Mouse (Mus musculus) hindbrain, postnatal 0 days (tissue): ENCODE results near the gene Mcts2. TPM values are rescaled to one million over a fixed set of nuclear protein-coding genes. Genes with fewer than 3 reads are reported as not detected.

Experiments used
- ATAC-seq: fragments of 200-750 bp; cut with Nextera tagmentation; 2 replicates; pipeline ENCODE4 v1.8.0; 2017; ENCODE audit warnings: mild to moderate bottlenecking, moderate TSS enrichment, moderate library complexity
- DNase-seq: peaks from one replicate; pipeline ENCODE4 v3.0.0-alpha.2; 2015; ENCODE audit warnings: low spot score
- H3K27ac ChIP-seq: fragments of 300-500 bp; sonication (generic); 2 replicates; pipeline ENCODE4 v1.5.1; 2014; ENCODE audit warnings: mild to moderate bottlenecking
- H3K27me3 ChIP-seq: fragments of 300-500 bp; sonication (generic); 2 replicates; pipeline ENCODE4 v1.6.1; 2014; ENCODE audit warnings: low read length, mixed read lengths; ENCODE audit not compliant: insufficient read depth
- H3K36me3 ChIP-seq: fragments of 300-500 bp; sonication (generic); 2 replicates; pipeline ENCODE4 v1.6.1; 2014; ENCODE audit warnings: low read length, mixed read lengths; ENCODE audit not compliant: insufficient read depth
- H3K4me1 ChIP-seq: fragments of 300-500 bp; sonication (generic); 2 replicates; pipeline ENCODE4 v1.6.1; 2014; ENCODE audit warnings: antibody characterized with exemption, low read length, mixed read lengths; ENCODE audit not compliant: insufficient read depth
- H3K4me2 ChIP-seq: fragments of 300-500 bp; sonication (generic); 2 replicates; pipeline ENCODE4 v1.6.1; 2014; ENCODE audit warnings: low read depth, mild to moderate bottlenecking, low read length, moderate library complexity, mixed read lengths
- H3K4me3 ChIP-seq: fragments of 300-500 bp; sonication (generic); 2 replicates; pipeline ENCODE4 v1.5.1; 2014; ENCODE audit warnings: low read length
- H3K9ac ChIP-seq: fragments of 300-500 bp; sonication (generic); replicated peaks from 2 replicates; pipeline ENCODE4 v1.6.1; 2014; ENCODE audit warnings: mild to moderate bottlenecking, low read length, moderate library complexity, mixed read lengths
- H3K9me3 ChIP-seq: fragments of 300-500 bp; sonication (generic); 2 replicates; pipeline ENCODE4 v1.6.1; 2016; ENCODE audit warnings: low read length, mixed read lengths
- CTCF ChIP-seq: IDR thresholded peaks from 2 replicates; pipeline ENCODE4 v1.5.1; 2016; ENCODE audit warnings: antibody characterized with exemption, control low read depth, low read depth
- WGBS: fragments of 180-500 bp; shearing (Covaris S2); extraction: QIAGEN DNeasy Blood & Tissue Kit; methylation state at CpG from one replicate; pipeline ENCODE4 v1.1.7; 2014; 5-methylcytosine and 5-hydroxymethylcytosine counted together
- polyA plus RNA-seq: library from polyadenylated mRNA; unstranded; fragments of >200 nt; fragmentation: Nextera tagmentation; extraction: Ambion mirVana; gene quantifications from 2 replicates; pipeline ENCODE4 v1.2.1, GENCODE M21; 2015
- total RNA-seq: library from RNA; depleted of rRNA; stranded (reverse); fragments of >200 nt; gene quantifications from 2 replicates; pipeline ENCODE4 v1.2.3, GENCODE M21; 2014

Mcts2 gene
- total and polyA plus RNA-seq, 2 experiments from 2014 or later: 9.0 to 29.4 TPM

GRCm38 (mm10) chr2:152671642-152671999 is 15.2 kb upstream of the Mcts2 start:
- peak; percentile 73 for TF ChIP-seq CTCF
- peak; percentile 78 for DNase-seq
- peak overlapping the region; percentile 87 for H3K4me3 ChIP-seq
- ATAC-seq: peak; percentile 55; the same call in 1 of the 2 replicates
- H3K4me2 ChIP-seq: peak overlapping the region; percentile 74
- peak overlapping the region; percentile 91 for H3K9ac ChIP-seq
- H3K36me3 ChIP-seq: 0 out of 2 replicates have a peak, but pooled peaks cover 2% of the 10 kb centered on the region
- H3K9me3 ChIP-seq: no peaks in the 10 kb centered on the region
- H3K4me1 ChIP-seq: peaks cover 14% of the 10 kb centered on the region; the same call in 1 of the 2 replicates
- no peaks in the 10 kb centered on the region for H3K27me3 ChIP-seq
- 20% methylated on average over 5 of the region's 5 CpGs for WGBS
- H3K27ac ChIP-seq: 0 out of 2 replicates have a peak overlapping the region, but pooled peaks have one; percentile 97

- Histone ChIP-seq H3K9ac (peak overlapping the region; percentile 31; the same call in 1 of the 2 replicates), H3K36me3 (peaks cover 8% of the 10 kb centered on the region; the same call in 1 of the 2 replicates), H3K9me3 (no peaks in the 10 kb centered on the region), H3K27me3 (no peaks in the 10 kb centered on the region), H3K4me3 (peak overlapping the region; percentile 87), H3K4me1 (peaks cover 14% of the 10 kb centered on the region; the same call in 1 of the 2 replicates), H3K27ac (no peak overlapping the region), H3K4me2 (peak overlapping the region; percentile 74)
- TF ChIP-seq CTCF: no peak
- 74% methylated on average over 12 of the region's 12 CpGs for WGBS
- DNase-seq: no peak
- no peak for ATAC-seq
Observed at GRCm38 (mm10) chr2:152672166-152672565, 14.7 kb upstream of the Mcts2 start.

GRCm38 (mm10) chr2:152674148-152674547 is 12.7 kb upstream of the Mcts2 start:
- no peak overlapping the region for H3K4me3 ChIP-seq
- DNase-seq (no peak), ATAC-seq (no peak)
- peaks cover 14% of the 10 kb centered on the region; the same call in 1 of the 2 replicates for H3K4me1 ChIP-seq
- no peak overlapping the region for H3K27ac ChIP-seq
- WGBS: 75% methylated on average over 11 of the region's 11 CpGs
- no peaks in the 10 kb centered on the region for H3K27me3 ChIP-seq
- H3K9ac ChIP-seq: no peak overlapping the region
- H3K9me3 ChIP-seq: no peaks in the 10 kb centered on the region
- TF ChIP-seq CTCF: no peak
- peaks cover 20% of the 10 kb centered on the region for H3K36me3 ChIP-seq
- 0 out of 2 replicates have a peak overlapping the region, but pooled peaks have one; percentile 13 for H3K4me2 ChIP-seq

- no peak for TF ChIP-seq CTCF
- ATAC-seq: no peak
- H3K36me3 ChIP-seq: peaks cover 21% of the 10 kb centered on the region
Observed at GRCm38 (mm10) chr2:152675252-152675791, 11.5 kb upstream of the Mcts2 start.

GRCm38 (mm10) chr2:152678302-152678701 is 8.5 kb upstream of the Mcts2 start:
- ATAC-seq (peak; percentile 44), DNase-seq (peak; percentile 85)
- Histone ChIP-seq H3K9ac (no peak overlapping the region), H3K4me3 (no peak overlapping the region), H3K27me3 (no peaks in the 10 kb centered on the region), H3K4me1 (no peaks in the 10 kb centered on the region), H3K4me2 (no peak overlapping the region), H3K9me3 (no peaks in the 10 kb centered on the region), H3K36me3 (peaks cover 51% of the 10 kb centered on the region), H3K27ac (no peak overlapping the region)
- TF ChIP-seq CTCF: peak; percentile 83
- WGBS: 39% methylated on average over 3 of the region's 3 CpGs

More at GRCm38 (mm10) chr2:152675252-152675791, 11.5 kb upstream of the Mcts2 start:
- no peaks in the 10 kb centered on the region for H3K27me3 ChIP-seq
- no peak overlapping the region for H3K9ac ChIP-seq
- H3K9me3 ChIP-seq: no peaks in the 10 kb centered on the region
- H3K27ac ChIP-seq: no peak overlapping the region
- H3K4me3 ChIP-seq: no peak overlapping the region
- no peak overlapping the region for H3K4me2 ChIP-seq
- WGBS: 83% methylated on average over 13 of the region's 13 CpGs
- peaks cover 14% of the 10 kb centered on the region; the same call in 1 of the 2 replicates for H3K4me1 ChIP-seq
- DNase-seq: no peak

- H3K27ac ChIP-seq: 0 out of 2 replicates have a peak overlapping the region, but pooled peaks have one; percentile 54
- no peaks in the 10 kb centered on the region for H3K9me3 ChIP-seq
- 58% methylated on average over 5 of the region's 5 CpGs for WGBS
- H3K4me2 ChIP-seq: no peak overlapping the region
- H3K9ac ChIP-seq: no peak overlapping the region
- TF ChIP-seq CTCF: no peak
- ATAC-seq: no peak
- no peaks in the 10 kb centered on the region for H3K27me3 ChIP-seq
- peaks cover 57% of the 10 kb centered on the region for H3K36me3 ChIP-seq
- H3K4me3 ChIP-seq: no peak overlapping the region
- H3K4me1 ChIP-seq: no peaks in the 10 kb centered on the region
- DNase-seq: no peak
Observed at GRCm38 (mm10) chr2:152678925-152679324, 7.9 kb upstream of the Mcts2 start.
